Mouse (Mus musculus): ENCODE results near the gene Dkc1. TPM values are rescaled to one million over a fixed set of nuclear protein-coding genes. Genes with fewer than 3 reads are reported as not detected.
A peak's percentile ranks its signal among the peaks of the same experiment; 100 is the strongest.

Dkc1 gene
- polyA plus RNA-seq (2015; fragmentation: Nextera tagmentation; extraction: Ambion mirVana) = 74.7 and 76.5 TPM in 2 replicates

DNA sequence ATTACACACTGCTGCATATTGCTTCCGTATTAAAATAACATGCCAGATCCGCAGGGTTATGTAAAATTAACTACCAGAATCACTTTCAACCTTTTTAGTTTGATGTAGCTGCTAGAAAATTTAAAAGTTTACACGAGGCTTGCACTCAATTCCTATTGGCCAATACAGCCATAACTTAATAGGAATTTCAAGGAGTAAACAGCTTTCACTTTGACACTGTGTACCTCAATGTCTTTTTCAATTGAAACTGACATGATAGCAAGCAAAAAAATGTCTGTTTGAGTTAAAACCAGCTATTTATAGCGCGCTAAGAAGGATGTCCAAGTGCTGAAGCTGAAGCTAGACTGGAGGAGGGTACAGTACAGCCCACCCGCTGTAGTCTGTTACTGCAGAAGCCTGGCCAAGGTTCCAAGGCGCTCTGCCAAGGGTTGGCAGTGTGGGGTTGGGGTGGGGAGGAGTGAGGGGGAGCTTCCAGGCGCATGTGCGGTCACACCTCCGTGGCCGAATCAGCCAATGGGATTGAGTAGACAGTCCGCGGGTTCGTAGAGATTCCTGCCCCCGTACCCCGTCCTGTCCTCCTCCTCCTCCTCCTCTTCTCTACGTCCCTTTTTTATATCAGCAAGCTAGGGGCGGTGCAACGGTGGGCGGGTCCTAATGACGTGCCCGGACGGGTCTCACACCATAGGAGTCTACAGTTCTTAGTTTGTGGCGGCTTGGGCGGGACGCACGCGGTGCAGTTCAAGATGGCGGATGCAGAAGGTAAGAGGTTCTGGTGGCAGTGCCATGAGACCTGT lies at the start of gene Dkc1:
Gene Dkc1 (plus strand): TSS at position 486 of the 794 bp plus-strand sequence.
- Histone ChIP-seq H3K27me3 (replicated peaks; ENCODE audit: control insufficient read depth, insufficient read depth, low read length) (no peaks in the 10 kb centered on the region), H3K4me3 (replicated peaks; ENCODE audit: low read length) (peak within 1 kb of the TSS; percentile 57), H3K27ac (ENCODE audit: low read length) (peak within 1 kb of the TSS; percentile 69), H3K4me1 (replicated peaks; ENCODE audit: control insufficient read depth, insufficient read depth, low read length) (0 out of 2 replicates have a peak, but pooled peaks cover 5% of the 10 kb centered on the region), H3K9me3 (ENCODE audit: control insufficient read depth, low read length) (no peaks in the 10 kb centered on the region), H3K36me3 (ENCODE audit: control insufficient read depth, insufficient read depth) (no peaks in the 10 kb centered on the region), H3K9ac (replicated peaks; ENCODE audit: low read depth, low read length) (peak within 1 kb of the TSS; percentile 61), H3K4me2 (ENCODE audit: low read length) (peak within 1 kb of the TSS; percentile 66)
- WGBS = 15% methylated on average over 28 of the region's 29 CpGs
- ATAC-seq = peak; percentile 98

DNA sequence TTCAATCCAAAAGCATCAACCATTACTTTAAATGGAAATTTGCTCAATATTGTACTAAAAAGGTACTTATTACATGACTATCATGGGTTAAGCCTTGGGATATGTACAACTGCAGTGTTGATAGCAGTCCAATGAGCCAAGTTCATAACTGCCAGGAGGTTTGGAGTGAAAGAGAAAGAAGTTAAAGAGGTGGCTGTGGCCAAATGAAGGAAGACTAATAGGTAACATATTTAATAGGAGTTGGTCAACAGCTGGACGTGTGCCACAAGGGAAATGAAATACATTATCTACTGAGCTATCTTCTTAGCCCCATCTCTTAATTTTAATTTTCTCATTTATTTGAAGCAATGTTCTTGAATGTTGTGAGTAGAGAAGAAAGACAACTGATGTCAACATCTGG lies 49.7 kb upstream of the Dkc1 start:
- Histone ChIP-seq H3K4me2 (ENCODE audit: low read length) (no peak overlapping the region), H3K36me3 (ENCODE audit: control insufficient read depth, insufficient read depth) (no peaks in the 10 kb centered on the region), H3K4me1 (replicated peaks; ENCODE audit: control insufficient read depth, insufficient read depth, low read length) (no peaks in the 10 kb centered on the region), H3K9me3 (ENCODE audit: control insufficient read depth, low read length) (no peaks in the 10 kb centered on the region), H3K27me3 (replicated peaks; ENCODE audit: control insufficient read depth, insufficient read depth, low read length) (no peaks in the 10 kb centered on the region), H3K27ac (ENCODE audit: low read length) (no peak overlapping the region), H3K9ac (replicated peaks; ENCODE audit: low read depth, low read length) (no peak overlapping the region), H3K4me3 (replicated peaks; ENCODE audit: low read length) (no peak overlapping the region)
- WGBS = 95% methylated on average over 1 of the region's 1 CpGs
- no peak for ATAC-seq

DNA sequence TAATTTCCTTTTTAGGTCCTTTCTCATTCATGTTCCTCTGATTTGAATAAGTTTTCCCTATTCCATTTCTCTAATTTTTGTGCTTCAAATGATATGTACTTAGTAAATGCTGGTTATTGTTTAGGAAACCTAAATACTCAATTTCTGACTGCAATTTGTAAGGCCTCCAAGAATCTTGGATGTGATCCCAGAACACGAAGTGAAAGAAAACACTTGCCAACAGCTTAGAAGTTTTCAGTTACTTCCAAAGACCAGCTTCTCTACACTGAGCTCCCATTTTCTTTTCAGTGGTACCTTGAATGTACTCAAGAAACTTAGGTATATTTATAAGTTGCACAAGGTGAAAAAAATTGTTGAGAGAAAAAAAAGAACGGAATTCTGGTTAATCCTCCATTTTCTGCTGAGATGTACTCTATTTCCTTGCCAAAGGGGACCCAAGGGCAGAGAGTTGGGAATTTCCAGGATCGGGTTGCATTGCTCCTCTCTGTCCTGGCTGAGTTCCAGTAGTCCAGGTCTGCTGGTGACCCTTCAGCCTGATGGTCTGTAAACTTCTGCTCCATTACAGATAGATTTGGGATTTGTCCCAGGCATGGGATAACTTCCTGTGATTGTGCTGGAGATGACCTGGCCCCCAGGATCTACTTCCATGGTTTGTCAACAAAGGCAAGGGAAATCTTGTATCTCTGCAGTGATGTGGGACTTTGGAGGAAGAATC lies 48.6 kb upstream of the Dkc1 start:
- whole genome bisulfite sequencing = 51% methylated on average over 3 of the region's 3 CpGs
- Histone ChIP-seq H3K4me3 (replicated peaks; ENCODE audit: low read length) (no peak overlapping the region), H3K27ac (ENCODE audit: low read length) (no peak overlapping the region), H3K27me3 (replicated peaks; ENCODE audit: control insufficient read depth, insufficient read depth, low read length) (no peaks in the 10 kb centered on the region), H3K9ac (replicated peaks; ENCODE audit: low read depth, low read length) (no peak overlapping the region), H3K4me2 (ENCODE audit: low read length) (no peak overlapping the region), H3K4me1 (replicated peaks; ENCODE audit: control insufficient read depth, insufficient read depth, low read length) (no peaks in the 10 kb centered on the region), H3K9me3 (ENCODE audit: control insufficient read depth, low read length) (no peaks in the 10 kb centered on the region), H3K36me3 (ENCODE audit: control insufficient read depth, insufficient read depth) (no peaks in the 10 kb centered on the region)
- ATAC-seq = no peak

DNA sequence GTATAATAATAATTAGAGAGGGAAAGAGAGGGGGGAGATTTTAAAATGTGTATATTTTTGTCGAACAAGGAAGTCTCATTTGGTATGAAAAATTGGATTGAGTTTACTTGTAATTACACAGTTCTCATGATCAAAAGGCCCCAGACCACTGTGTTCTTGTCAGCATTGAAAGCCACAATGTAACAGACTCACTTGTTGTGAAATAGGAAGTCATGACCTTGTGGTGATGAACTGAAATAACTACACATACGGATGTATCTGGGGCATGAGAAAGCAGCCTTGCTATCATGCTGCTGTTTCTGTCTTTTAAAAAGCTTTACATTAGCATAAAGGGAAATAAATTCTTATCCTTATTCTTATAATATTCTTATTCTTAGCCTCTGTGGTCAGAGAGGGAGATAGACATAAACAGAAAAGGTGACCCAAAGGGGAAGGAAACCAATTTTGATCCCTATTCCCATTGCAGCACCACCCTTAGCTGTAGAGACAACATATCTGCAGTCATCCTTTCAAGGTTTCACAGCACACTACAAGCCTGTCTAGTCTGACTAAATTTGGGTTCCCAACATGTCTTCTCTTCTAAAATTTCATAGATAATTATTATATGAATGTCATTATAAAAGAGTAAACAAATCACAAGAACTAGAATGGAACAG lies 39.4 kb upstream of the Dkc1 start:
- Histone ChIP-seq H3K4me2 (ENCODE audit: low read length) (no peak overlapping the region), H3K27ac (ENCODE audit: low read length) (no peak overlapping the region), H3K27me3 (replicated peaks; ENCODE audit: control insufficient read depth, insufficient read depth, low read length) (no peaks in the 10 kb centered on the region), H3K4me1 (replicated peaks; ENCODE audit: control insufficient read depth, insufficient read depth, low read length) (no peaks in the 10 kb centered on the region), H3K9ac (replicated peaks; ENCODE audit: low read depth, low read length) (no peak overlapping the region), H3K4me3 (replicated peaks; ENCODE audit: low read length) (no peak overlapping the region), H3K9me3 (ENCODE audit: control insufficient read depth, low read length) (no peaks in the 10 kb centered on the region), H3K36me3 (ENCODE audit: control insufficient read depth, insufficient read depth) (no peaks in the 10 kb centered on the region)
- WGBS = 94% methylated on average over 2 of the region's 2 CpGs
- no peak for ATAC-seq

DNA sequence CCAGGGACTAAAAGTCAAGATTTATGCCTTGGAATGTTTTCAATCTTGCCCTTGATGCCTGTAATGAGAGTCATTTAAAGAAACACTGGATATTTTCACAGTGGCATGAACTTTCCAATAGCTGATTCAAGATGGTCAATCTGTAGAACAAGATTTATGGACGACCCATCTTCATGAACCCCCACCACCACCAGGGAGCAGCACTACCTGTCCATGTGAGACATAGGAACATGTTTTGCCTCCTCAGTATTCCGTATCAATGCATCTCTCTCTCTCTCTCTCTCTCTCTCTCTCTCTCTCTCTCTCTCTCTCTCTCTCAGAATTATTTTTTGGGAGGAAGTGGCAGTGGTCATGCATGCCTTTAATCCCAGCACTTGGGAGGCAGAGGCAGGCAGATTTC lies 13.3 kb upstream of the Dkc1 start:
- no peaks in the 10 kb centered on the region for H3K9me3 ChIP-seq (ENCODE audit: control insufficient read depth, low read length)
- no peak overlapping the region for H3K9ac ChIP-seq (replicated peaks; ENCODE audit: low read depth, low read length)
- H3K4me2 ChIP-seq (ENCODE audit: low read length) = no peak overlapping the region
- H3K27ac ChIP-seq (ENCODE audit: low read length) = no peak overlapping the region
- H3K4me3 ChIP-seq (replicated peaks; ENCODE audit: low read length) = no peak overlapping the region
- H3K27me3 ChIP-seq (replicated peaks; ENCODE audit: control insufficient read depth, insufficient read depth, low read length) = no peaks in the 10 kb centered on the region
- 61% methylated on average over 2 of the region's 2 CpGs for WGBS
- H3K4me1 ChIP-seq (replicated peaks; ENCODE audit: control insufficient read depth, insufficient read depth, low read length) = no peaks in the 10 kb centered on the region
- ATAC-seq = no peak
- no peaks in the 10 kb centered on the region for H3K36me3 ChIP-seq (ENCODE audit: control insufficient read depth, insufficient read depth)

DNA sequence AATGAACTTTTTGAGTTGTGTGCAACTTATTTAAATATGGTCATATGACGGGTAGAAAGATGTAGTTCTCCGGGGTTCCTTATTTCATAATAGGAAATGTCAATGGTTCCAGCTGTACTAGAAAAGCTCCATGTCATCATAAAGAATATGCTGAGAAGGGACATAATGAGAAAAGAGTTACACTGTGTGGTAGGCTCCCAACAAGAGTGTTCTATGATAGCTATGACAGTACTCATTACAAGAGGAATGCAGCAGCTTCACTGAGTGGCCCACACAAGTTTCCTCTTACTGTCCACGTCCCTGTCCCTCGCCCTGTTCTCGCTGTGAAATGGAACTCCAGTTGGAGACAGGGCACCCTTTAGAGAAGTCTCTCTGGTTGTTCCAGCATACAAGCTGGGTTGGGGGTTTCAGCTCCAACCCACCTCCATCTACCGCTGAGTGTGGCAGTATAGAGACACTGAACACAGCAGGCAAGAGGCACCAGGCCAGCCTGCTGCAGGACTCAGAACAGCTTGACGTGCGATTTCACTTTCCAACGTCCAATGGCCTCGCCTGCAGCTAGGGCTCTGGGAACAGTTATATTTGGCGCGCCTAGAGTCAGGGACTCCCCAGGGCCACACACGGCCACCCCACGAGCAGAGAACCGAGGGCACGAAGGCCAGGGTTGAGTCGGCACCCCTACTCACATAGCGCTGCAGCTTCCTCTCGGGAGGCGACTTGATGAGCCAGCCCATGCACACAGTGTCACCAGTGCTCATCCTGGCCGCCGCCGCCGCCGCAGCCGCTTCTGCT lies 11.5 kb upstream of the Dkc1 start:
- WGBS = 23% methylated on average over 26 of the region's 26 CpGs
- peak; percentile 87 for ATAC-seq
- no peaks in the 10 kb centered on the region for H3K36me3 ChIP-seq (ENCODE audit: control insufficient read depth, insufficient read depth)
- H3K27ac ChIP-seq (ENCODE audit: low read length) = peak overlapping the region; percentile 5; the same call in 1 of the 2 replicates
- no peaks in the 10 kb centered on the region for H3K4me1 ChIP-seq (replicated peaks; ENCODE audit: control insufficient read depth, insufficient read depth, low read length)
- no peaks in the 10 kb centered on the region for H3K27me3 ChIP-seq (replicated peaks; ENCODE audit: control insufficient read depth, insufficient read depth, low read length)
- peak overlapping the region; percentile 57 for H3K4me2 ChIP-seq (ENCODE audit: low read length)
- peak overlapping the region; percentile 52 for H3K4me3 ChIP-seq (replicated peaks; ENCODE audit: low read length)
- H3K9me3 ChIP-seq (ENCODE audit: control insufficient read depth, low read length) = no peaks in the 10 kb centered on the region
- H3K9ac ChIP-seq (replicated peaks; ENCODE audit: low read depth, low read length) = peak overlapping the region; percentile 50

DNA sequence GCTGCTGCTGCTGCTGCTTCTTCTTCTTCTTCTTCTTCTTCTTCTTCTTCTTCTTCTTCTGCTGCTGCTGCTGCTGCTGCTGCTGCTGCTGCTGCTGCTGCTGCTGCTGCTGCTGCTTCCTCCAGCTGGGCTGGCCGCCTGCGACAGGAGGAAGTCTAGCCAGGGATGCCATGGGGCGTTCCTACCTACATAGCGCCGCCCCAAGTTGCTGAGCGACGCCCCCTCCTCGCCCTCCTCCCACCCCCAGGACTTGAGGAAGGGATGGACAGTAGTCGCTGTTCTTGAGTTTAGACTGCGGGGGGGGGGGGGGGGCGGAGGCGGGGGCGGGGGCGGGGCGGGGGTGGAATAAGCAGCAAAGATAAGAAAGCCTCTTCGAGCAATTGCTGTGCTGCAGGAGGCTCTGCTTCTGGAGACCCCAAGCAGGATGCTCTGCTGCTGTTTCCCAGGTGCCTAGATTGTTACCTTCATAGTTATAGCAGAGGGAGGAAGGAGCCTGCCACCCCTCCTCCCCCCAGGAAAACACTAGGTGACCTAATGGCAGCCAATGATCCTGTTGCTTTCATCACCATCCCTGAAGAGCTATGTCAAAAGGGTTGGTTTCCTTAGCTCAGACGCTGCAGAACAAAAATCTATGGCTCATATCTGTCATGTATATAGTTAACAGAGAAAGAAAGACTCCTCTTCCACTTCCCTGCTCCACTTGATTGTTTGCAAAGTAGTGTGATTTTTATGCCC lies 10.7 kb upstream of the Dkc1 start, which contains the start of gene Gab3:
Gene Gab3 (minus strand): TSS at position 685 of the 735 bp plus-strand sequence.
- peak within 1 kb of the TSS; percentile 50 for H3K9ac ChIP-seq (replicated peaks; ENCODE audit: low read depth, low read length)
- WGBS = 13% methylated on average over 8 of the region's 17 CpGs
- H3K4me3 ChIP-seq (replicated peaks; ENCODE audit: low read length) = peak within 1 kb of the TSS; percentile 52
- ATAC-seq = peak; percentile 94
- peak within 1 kb of the TSS; percentile 57 for H3K4me2 ChIP-seq (ENCODE audit: low read length)
- no peaks in the 10 kb centered on the region for H3K9me3 ChIP-seq (ENCODE audit: control insufficient read depth, low read length)
- no peaks in the 10 kb centered on the region for H3K27me3 ChIP-seq (replicated peaks; ENCODE audit: control insufficient read depth, insufficient read depth, low read length)
- H3K36me3 ChIP-seq (ENCODE audit: control insufficient read depth, insufficient read depth) = no peaks in the 10 kb centered on the region
- H3K4me1 ChIP-seq (replicated peaks; ENCODE audit: control insufficient read depth, insufficient read depth, low read length) = no peaks in the 10 kb centered on the region
- H3K27ac ChIP-seq (ENCODE audit: low read length) = peak within 1 kb of the TSS; percentile 5; the same call in 1 of the 2 replicates

DNA sequence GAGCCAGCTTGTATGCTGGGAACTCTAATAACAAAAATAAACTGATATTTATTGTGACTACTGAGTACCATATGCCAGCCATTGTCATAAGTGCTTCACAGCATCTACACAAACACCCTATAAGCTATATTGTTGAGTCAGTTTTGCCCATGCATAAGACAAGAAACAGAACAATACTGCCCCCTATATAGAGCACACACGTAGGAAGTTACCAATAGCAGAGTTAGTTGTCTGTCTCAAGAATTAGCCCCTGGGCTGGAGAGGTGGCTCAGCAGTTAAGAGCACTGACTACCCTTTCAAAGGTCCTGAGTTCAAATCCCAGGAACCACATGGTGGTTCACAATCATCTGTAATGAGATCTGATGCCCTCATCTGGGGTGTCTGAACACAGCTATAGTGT lies 10.0 kb upstream of the Dkc1 start:
- no peak for ATAC-seq
- H3K27me3 ChIP-seq (replicated peaks; ENCODE audit: control insufficient read depth, insufficient read depth, low read length) = no peaks in the 10 kb centered on the region
- no peak overlapping the region for H3K4me2 ChIP-seq (ENCODE audit: low read length)
- H3K4me1 ChIP-seq (replicated peaks; ENCODE audit: control insufficient read depth, insufficient read depth, low read length) = no peaks in the 10 kb centered on the region
- no peaks in the 10 kb centered on the region for H3K36me3 ChIP-seq (ENCODE audit: control insufficient read depth, insufficient read depth)
- no peaks in the 10 kb centered on the region for H3K9me3 ChIP-seq (ENCODE audit: control insufficient read depth, low read length)
- no peak overlapping the region for H3K27ac ChIP-seq (ENCODE audit: low read length)
- no peak overlapping the region for H3K4me3 ChIP-seq (replicated peaks; ENCODE audit: low read length)
- 18% methylated on average over 1 of the region's 1 CpGs for whole genome bisulfite sequencing
- no peak overlapping the region for H3K9ac ChIP-seq (replicated peaks; ENCODE audit: low read depth, low read length)
